Mouse (Mus musculus) midbrain, embryonic 10.5 days (tissue): ENCODE results near the gene Btn2a2. TPM values are rescaled to one million over a fixed set of nuclear protein-coding genes. Genes with fewer than 3 reads are reported as not detected.

Experiments used
- DNase-seq: peaks from one replicate; pipeline ENCODE4 v3.0.0-alpha.2; 2017; ENCODE audit warnings: low spot score
- H3K27ac ChIP-seq: fragments of 300-500 bp; sonication (generic); replicated peaks from 2 replicates; pipeline ENCODE4 v1.5.1; 2016; ENCODE audit warnings: mild to moderate bottlenecking
- H3K27me3 ChIP-seq: fragments of 300-500 bp; sonication (generic); 2 replicates; pipeline ENCODE4 v1.6.1; 2016; ENCODE audit warnings: low read depth, mild to moderate bottlenecking; ENCODE audit not compliant: poor library complexity, severe bottlenecking
- H3K36me3 ChIP-seq: fragments of 300-500 bp; sonication (generic); 2 replicates; pipeline ENCODE4 v1.6.1; 2016; ENCODE audit warnings: mild to moderate bottlenecking, moderate library complexity
- H3K4me1 ChIP-seq: fragments of 300-500 bp; sonication (generic); 2 replicates; pipeline ENCODE4 v1.6.1; 2016
- H3K4me3 ChIP-seq: fragments of 300-500 bp; sonication (generic); 2 replicates; pipeline ENCODE4 v1.5.1; 2016; ENCODE audit warnings: mild to moderate bottlenecking, moderate library complexity
- H3K9me3 ChIP-seq: fragments of 300-500 bp; sonication (generic); replicated peaks from 2 replicates; pipeline ENCODE4 v1.6.1; 2016; ENCODE audit warnings: mild to moderate bottlenecking
- WGBS: fragments of 180-500 bp; shearing (Covaris S2); methylation state at CpG from one replicate; pipeline ENCODE4 v1.1.7; 2016; 5-methylcytosine and 5-hydroxymethylcytosine counted together
- polyA plus RNA-seq: library from polyadenylated mRNA; unstranded; fragments of >200 nt; fragmentation: Nextera tagmentation; extraction: Ambion mirVana; gene quantifications from 2 replicates; pipeline ENCODE4 v1.2.1, GENCODE M21; 2016

The Btn2a2 gene
- polyA plus RNA-seq, 1 experiment from 2014 or later, result 0.38 TPM

DNA sequence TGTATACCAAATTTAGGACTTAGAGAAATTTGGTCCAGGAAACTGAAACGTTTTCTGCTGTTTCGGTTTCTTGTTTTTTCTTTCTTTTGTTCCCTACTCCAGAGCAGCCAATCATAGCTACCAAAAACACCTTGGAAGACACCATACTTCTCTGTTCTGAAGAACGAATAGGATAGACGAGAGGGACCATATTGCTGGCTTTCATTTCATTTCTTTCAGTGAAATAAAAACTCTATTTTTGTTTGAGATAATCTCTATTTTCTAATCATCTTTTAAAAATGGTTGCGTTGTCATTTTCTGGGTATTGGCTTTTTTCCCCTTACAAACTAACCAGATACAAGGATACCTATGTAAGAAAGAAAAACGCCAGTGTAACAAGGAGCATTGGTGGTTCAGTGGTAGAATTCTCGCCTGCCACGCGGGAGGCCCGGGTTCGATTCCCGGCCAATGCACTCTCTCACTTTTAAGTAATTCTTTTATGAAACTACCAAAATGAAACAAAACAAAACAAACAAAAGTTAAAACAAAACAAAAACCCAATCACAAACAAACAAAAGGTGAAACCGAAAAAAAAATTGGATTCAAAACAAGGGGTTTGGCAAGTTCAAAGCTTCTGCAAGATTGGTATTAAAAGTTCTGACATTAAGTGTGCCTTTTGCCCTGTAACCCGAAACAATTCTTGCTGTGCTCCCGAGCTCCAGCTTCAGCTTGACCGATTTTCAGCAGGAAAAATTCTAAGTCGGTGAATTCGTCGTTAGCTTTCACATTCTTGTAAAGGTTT, 28.4 kb upstream of the Btn2a2 start:
- WGBS, result under 1% methylated on average over 19 of the region's 19 CpGs
- Histone ChIP-seq H3K9me3 (no peaks in the 10 kb centered on the region), H3K27ac (peak overlapping the region; percentile 23; the same call in 1 of the 2 replicates), H3K36me3 (no peaks in the 10 kb centered on the region), H3K4me1 (peaks cover 18% of the 10 kb centered on the region), H3K4me3 (peak overlapping the region; percentile 60), H3K27me3 (no peaks in the 10 kb centered on the region)
- DNase-seq, result peak; percentile 61

DNA sequence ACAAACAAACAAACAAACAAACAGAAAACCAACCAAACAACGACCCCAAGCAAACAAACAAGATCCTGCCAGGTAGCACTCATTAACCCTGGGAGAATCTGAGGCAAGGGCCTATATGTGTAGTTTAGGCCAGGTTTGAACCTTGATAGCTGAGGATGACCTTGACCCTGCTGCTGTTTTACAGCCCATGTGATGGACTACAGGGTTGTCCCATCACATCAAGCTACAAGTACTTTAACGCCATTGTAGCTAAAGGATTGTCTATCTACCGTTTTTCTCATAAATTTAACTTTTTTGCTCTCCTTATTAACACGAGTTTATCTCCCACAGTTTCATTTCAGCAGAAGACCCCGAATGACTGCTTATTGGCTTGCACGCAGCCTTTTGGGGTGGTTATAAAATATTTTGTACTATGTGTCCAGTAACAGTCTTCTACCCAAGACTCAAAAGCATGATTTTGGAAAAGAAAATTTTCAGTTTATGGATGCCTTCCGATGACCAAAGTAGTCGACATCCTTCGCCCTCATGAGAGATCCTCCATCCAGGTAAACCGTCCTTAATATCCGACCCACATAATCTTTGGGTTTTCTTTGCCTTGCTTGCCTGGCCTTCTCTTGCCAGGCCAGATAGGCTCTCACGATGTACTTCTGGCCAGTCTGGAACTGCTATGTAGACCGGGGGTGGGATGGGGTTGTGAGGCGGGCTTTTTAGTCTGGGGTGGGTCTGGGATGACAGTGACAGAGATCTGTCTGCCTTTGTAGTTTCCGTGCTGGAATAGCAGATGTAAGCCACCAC, 27.4 kb upstream of the Btn2a2 start:
- Histone ChIP-seq H3K4me1 (peaks cover 15% of the 10 kb centered on the region), H3K27me3 (no peaks in the 10 kb centered on the region), H3K4me3 (peak overlapping the region; percentile 60), H3K27ac (0 out of 2 replicates have a peak overlapping the region, but pooled peaks have one; percentile 35), H3K36me3 (no peaks in the 10 kb centered on the region), H3K9me3 (no peaks in the 10 kb centered on the region)
- no peak for DNase-seq
- WGBS, result 55% methylated on average over 15 of the region's 15 CpGs

DNA sequence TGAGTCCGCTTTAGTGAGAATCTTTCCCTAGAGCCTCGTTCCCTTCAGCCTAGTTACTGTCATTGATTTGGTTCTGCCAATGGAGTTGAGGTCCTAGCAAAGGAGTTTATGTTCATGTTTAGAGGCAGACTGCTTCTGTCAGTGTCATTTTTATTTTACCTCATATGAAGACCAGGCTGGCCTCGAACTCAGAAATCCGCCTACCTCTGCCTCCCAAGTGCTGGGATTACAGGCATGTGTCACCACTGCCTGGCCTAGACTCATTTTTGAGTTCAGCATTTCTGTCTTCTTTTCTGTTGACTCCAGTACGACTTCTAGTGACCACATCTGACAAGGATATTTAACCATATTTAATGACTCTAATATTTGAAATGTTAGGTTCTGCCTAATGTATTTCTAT, 26.6 kb upstream of the Btn2a2 start:
- 66% methylated on average over 5 of the region's 5 CpGs for WGBS
- no peak for DNase-seq
- Histone ChIP-seq H3K9me3 (no peaks in the 10 kb centered on the region), H3K4me3 (0 out of 2 replicates have a peak overlapping the region, but pooled peaks have one; percentile 0), H3K27me3 (no peaks in the 10 kb centered on the region), H3K4me1 (peaks cover 22% of the 10 kb centered on the region), H3K27ac (no peak overlapping the region), H3K36me3 (no peaks in the 10 kb centered on the region)

DNA sequence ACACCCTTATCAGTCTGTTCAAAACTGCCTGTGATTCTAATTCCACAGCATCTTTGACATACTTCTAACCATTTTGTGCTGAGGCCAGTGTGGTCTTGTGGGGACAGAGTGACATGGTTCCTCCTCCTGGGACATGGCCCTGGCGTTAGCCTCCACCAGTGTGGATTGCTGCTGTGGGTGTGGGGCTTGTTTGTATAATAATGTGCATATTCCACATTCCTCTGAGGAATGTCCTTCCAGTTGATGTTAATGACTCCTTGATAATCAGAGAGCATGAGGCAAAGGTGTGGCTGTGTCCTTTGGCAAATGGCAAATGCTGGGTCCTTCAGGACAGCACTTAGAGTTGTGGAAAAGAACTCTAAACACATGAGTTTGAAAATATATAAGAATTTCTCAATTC, 24.9 kb upstream of the Btn2a2 start:
- 87% methylated on average over 1 of the region's 1 CpGs for WGBS
- no peak overlapping the region for H3K4me3 ChIP-seq
- no peak for DNase-seq

DNA sequence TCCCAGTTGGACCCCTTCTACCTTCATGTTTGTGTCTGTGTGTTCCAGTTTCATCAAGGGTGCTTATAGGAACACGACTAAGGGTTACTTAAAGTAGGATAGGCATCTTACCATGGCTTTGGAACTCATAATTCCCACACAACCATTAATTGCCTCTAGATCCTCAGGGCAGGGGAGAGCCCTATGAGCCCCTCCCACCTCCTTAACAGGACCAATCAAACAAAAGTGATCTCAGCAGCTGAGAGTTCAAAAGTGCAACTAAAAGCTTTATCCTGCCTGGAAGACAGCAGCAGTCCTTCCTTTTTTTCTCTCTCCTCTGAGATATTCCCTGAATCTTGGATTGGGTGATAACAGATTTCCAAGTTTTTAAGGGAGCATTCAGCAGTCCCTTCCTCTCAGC, 21.5 kb upstream of the Btn2a2 start:
- no peak overlapping the region for H3K4me3 ChIP-seq
- no peak for DNase-seq
- H3K27me3 ChIP-seq, result no peaks in the 10 kb centered on the region
- WGBS, result 47% methylated on average over 1 of the region's 1 CpGs
- no peak overlapping the region for H3K27ac ChIP-seq
- peaks cover 34% of the 10 kb centered on the region for H3K4me1 ChIP-seq
- no peaks in the 10 kb centered on the region for H3K9me3 ChIP-seq
- no peaks in the 10 kb centered on the region for H3K36me3 ChIP-seq

More for the DNA sequence above, 24.9 kb upstream of the Btn2a2 start:
- H3K27ac ChIP-seq, result no peak overlapping the region
- peaks cover 21% of the 10 kb centered on the region for H3K4me1 ChIP-seq
- H3K9me3 ChIP-seq, result no peaks in the 10 kb centered on the region
- H3K36me3 ChIP-seq, result no peaks in the 10 kb centered on the region
- H3K27me3 ChIP-seq, result no peaks in the 10 kb centered on the region

DNA sequence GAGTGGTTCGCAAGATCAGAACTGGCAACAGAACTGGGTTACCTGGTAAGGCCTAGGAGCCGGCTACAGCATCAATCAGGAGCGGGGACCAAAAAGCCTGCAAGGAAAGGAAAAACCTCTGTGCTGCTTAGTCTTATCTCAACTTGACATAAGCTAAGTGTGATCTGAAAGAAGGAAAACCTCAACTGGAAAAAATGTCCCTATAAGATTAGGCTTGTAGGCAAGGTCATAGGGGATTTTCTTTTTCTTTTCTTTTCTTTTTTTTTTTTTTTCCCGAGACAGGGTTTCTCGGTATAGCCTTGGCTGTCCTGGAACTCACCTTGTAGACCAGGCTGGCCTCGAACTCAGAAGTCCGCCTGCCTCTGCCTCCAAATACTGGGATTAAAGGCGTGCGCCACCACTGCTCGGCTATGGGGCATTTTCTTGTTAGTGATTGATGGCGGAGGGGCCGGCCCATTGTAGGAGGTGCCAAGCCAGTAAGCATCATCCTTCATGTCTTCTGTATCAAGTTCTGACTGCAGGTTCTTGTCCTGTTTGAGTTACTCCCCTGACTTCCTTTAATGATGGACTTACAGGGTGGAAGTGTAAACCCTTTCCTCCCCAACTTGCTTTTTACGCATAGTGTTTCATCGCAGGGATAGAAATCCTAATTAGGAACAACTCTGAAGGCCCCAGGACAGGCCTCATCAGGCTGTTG, 18.3 kb upstream of the Btn2a2 start:
- Histone ChIP-seq H3K9me3 (no peaks in the 10 kb centered on the region), H3K27me3 (no peaks in the 10 kb centered on the region), H3K27ac (no peak overlapping the region), H3K36me3 (no peaks in the 10 kb centered on the region), H3K4me3 (peak overlapping the region; percentile 58), H3K4me1 (peaks cover 50% of the 10 kb centered on the region)
- 10% methylated on average over 14 of the region's 14 CpGs for WGBS
- DNase-seq, result peak; percentile 57

DNA sequence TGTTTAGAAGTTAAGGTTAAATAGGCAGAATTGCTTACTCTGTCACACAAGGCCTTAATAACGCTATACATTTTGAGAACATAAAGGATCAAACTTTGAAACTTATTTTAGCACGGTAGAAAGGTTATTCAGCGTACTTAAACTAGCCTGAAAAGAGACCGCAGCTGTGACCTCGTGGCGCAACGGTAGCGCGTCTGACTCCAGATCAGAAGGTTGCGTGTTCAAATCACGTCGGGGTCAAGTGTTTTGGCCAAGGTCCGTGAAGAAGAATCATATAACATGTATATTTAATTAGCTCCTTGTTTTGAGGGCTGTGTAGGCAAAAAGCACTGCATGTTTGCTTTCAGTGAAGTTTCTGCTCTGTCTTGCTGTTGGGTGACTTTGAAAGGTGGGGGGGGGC, 17.7 kb upstream of the Btn2a2 start:
- Histone ChIP-seq H3K27ac (peak overlapping the region; percentile 75), H3K27me3 (no peaks in the 10 kb centered on the region), H3K36me3 (no peaks in the 10 kb centered on the region), H3K4me3 (peak overlapping the region; percentile 58), H3K9me3 (no peaks in the 10 kb centered on the region), H3K4me1 (peaks cover 56% of the 10 kb centered on the region)
- WGBS, result under 1% methylated on average over 13 of the region's 13 CpGs
- peak; percentile 75 for DNase-seq

DNA sequence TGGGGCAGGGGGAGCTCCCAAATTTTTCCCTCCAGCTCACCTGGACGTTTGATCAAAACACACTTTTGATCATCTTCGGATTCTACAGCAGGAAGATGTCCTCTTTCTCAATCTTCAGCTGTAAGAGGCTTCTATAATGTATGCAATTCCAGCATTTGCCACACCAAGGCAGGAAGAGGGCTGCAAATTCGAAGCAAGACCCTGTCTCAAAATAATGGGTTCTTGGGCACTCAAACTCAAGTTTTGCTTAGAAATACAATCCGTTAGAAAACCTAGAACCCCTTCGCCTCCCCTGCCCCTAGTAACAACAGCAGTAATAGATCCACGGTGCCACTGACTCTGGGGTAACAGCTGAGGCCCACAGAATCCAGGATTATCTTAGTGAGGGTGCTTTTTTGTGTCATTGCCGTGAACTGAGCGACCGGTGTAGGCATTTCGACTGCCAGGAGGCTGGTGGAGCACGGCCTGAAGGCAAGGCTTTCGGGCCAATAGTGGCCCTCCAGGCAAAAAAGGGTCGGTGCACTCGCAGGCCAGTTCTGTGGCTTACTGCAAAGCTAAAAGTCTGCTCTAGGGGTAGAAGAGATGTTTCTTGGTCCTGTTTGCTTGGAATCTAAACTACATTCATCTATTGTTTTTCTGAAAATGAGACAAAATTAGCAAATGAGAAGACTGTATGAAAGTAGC, 17.1 kb upstream of the Btn2a2 start:
- no peaks in the 10 kb centered on the region for H3K9me3 ChIP-seq
- peak; percentile 59 for DNase-seq
- H3K36me3 ChIP-seq, result no peaks in the 10 kb centered on the region
- peak overlapping the region; percentile 75 for H3K27ac ChIP-seq
- H3K4me1 ChIP-seq, result peaks cover 54% of the 10 kb centered on the region
- WGBS, result 2% methylated on average over 14 of the region's 14 CpGs
- H3K4me3 ChIP-seq, result peak overlapping the region; percentile 58
- H3K27me3 ChIP-seq, result no peaks in the 10 kb centered on the region

DNA sequence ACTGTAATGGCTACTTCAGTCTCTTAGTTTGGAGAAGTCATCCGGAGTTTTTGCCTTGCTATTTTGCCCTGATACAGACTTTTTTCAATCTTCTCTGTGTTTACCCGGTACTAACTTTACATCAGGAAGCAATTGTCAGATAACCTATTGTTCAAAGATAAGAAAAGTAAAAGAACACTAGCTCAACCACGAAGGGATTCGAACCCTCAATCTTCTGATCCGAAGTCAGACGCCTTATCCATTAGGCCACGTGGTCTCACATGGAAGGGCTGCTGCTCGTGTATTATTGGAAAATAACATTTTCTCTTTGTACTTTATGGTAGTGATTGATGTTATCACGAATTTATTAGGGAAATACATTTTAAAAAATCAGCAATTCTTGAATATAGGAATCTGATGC, 15.1 kb upstream of the Btn2a2 start:
- Histone ChIP-seq H3K4me3 (peak overlapping the region; percentile 32), H3K9me3 (no peaks in the 10 kb centered on the region), H3K27ac (no peak overlapping the region), H3K4me1 (peaks cover 52% of the 10 kb centered on the region), H3K36me3 (no peaks in the 10 kb centered on the region), H3K27me3 (no peaks in the 10 kb centered on the region)
- DNase-seq, result peak; percentile 59
- under 1% methylated on average over 9 of the region's 9 CpGs for WGBS

DNA sequence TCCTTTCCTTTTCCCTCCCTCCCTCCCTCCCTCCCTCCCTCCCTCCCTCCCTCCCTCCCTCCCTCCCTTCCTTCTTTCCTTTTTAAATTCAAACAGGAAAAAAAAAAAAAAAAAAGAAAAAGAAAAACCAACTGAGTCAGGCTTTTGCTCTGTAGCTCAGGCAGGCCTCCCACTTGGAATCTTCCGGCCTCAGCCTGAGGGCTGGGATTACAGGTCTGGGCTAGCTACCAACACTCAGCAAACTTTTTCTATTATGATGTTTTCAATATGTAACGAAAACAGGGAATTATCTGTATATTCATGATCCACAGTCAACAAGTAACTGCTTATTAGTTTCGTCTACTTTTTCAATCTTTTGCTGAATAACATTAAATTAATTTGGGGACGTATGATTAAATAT, 14.3 kb upstream of the Btn2a2 start:
- no peaks in the 10 kb centered on the region for H3K27me3 ChIP-seq
- DNase-seq, result no peak
- no peaks in the 10 kb centered on the region for H3K36me3 ChIP-seq
- 25% methylated on average over 4 of the region's 4 CpGs for WGBS
- no peaks in the 10 kb centered on the region for H3K9me3 ChIP-seq
- H3K27ac ChIP-seq, result no peak overlapping the region
- H3K4me3 ChIP-seq, result no peak overlapping the region
- H3K4me1 ChIP-seq, result peaks cover 59% of the 10 kb centered on the region

DNA sequence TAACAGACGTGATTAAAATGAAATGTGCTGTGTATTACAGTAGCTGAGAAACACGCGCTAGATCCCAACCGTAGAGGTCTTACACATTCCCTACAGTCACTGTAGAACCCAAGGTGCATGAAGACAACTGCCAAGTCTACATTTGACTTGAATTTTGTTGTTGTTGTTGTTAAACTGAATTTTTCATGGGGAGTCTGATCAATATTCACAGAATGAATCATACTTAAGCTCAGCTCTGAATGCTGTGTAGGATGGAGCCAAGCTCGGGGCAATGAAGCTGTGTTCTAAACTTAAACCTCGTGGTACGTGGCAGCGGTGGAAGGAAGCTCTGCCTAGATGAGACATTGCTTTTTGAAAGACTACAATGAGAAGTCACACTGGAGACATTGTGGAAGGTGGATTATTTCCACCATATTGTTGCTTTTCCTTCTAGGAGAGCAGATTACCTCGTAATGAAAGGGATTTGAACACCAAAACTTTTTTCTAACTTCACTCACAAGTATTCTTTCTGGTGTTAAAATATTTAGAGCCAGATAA, 13.4 kb upstream of the Btn2a2 start:
- Histone ChIP-seq H3K36me3 (no peaks in the 10 kb centered on the region), H3K4me1 (peaks cover 59% of the 10 kb centered on the region), H3K27me3 (no peaks in the 10 kb centered on the region), H3K27ac (no peak overlapping the region), H3K9me3 (no peaks in the 10 kb centered on the region), H3K4me3 (peak overlapping the region; percentile 45)
- DNase-seq, result no peak
- WGBS, result 32% methylated on average over 9 of the region's 9 CpGs

DNA sequence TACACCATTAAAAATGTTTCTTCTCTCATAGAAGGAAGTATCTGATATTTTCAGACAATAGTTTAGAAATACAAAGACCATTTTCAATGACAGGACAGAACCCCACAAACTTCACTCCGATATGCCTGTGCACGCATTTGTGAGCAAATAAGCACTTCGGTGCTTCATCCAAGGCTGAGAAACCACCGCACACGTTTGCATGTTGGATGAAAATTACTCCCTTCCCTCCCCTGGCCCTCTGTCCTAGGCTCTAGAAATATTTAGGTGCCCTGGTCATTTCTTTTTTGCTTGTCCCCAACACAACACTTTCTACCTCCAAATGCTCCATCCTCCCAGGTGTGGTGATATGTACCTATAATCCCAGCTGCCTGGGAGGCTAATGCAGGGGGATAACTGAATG, 12.9 kb upstream of the Btn2a2 start:
- Histone ChIP-seq H3K4me1 (peaks cover 58% of the 10 kb centered on the region), H3K36me3 (no peaks in the 10 kb centered on the region), H3K27me3 (no peaks in the 10 kb centered on the region), H3K9me3 (no peaks in the 10 kb centered on the region), H3K27ac (no peak overlapping the region), H3K4me3 (peak overlapping the region; percentile 45)
- 19% methylated on average over 5 of the region's 5 CpGs for WGBS
- no peak for DNase-seq
